Mouse (Mus musculus): Measurements from ENCODE around the gene Smu1. TPM values are rescaled to one million over a fixed set of nuclear protein-coding genes. Genes with fewer than 3 reads are reported as not detected.

Smu1 gene
- total and polyA plus RNA-seq, 3 experiments: 93.4 to 183 (median 118) TPM

GRCm38 (mm10) chr4:40781797-40782495 lies 24.2 kb upstream of the Smu1 start (continued):
- TF ChIP-seq UBTF (IDR thresholded peaks at IDR 0.05; ENCODE audit: low read depth, low read length) (no peak), NRF1 (IDR thresholded peaks at IDR 0.05; ENCODE audit: low read depth, low read length) (no peak), ELF1 (IDR thresholded peaks at IDR 0.05; ENCODE audit: low read depth, low read length) (peak; percentile 21; the same call in 1 of the 2 replicates), ZNF384 (IDR thresholded peaks at IDR 0.05; ENCODE audit: low read depth, low read length) (peak; percentile 97), MAFK (IDR thresholded peaks at IDR 0.05; ENCODE audit: insufficient replicate concordance, low read length) (peak; percentile 84), MXI1 (IDR thresholded peaks at IDR 0.05; ENCODE audit: low read depth, low read length) (peak; percentile 95), NELFE (IDR thresholded peaks at IDR 0.05; ENCODE audit: low read depth, low read length) (0 out of 2 replicates have a peak, but pooled peaks have one; percentile 35)

- no peaks in the 10 kb centered on the region for H3K36me3 ChIP-seq (replicated peaks in 1 of 2; ENCODE audit: control insufficient read depth in 1 of 2, insufficient read depth in 1 of 2, low read length in 1 of 2)
- in situ Hi-C loops (cut with MboI; ENCODE audit: low pct_ligation_motif_present, low pct_unique_long_range_greater_than_20kb, low sequenced_read_pairs): loop anchor here (5.0 kb wide), 1 partner anchor 46 kb away; no protein-coding TSS in a partner anchor
- no peaks in the 10 kb centered on the region for H3K27me3 ChIP-seq (replicated peaks)
- H3K9me3 ChIP-seq (replicated peaks; ENCODE audit: low read length): no peaks in the 10 kb centered on the region
- TF ChIP-seq GABPA (IDR thresholded peaks at IDR 0.05; ENCODE audit: insufficient replicate concordance, low read depth, low read length) (no peak), MAZ (IDR thresholded peaks at IDR 0.05; ENCODE audit: low read depth, low read length) (no peak), TBP (conservative IDR thresholded peaks at IDR 0.05; ENCODE audit: low read depth, low read length) (no peak), MAX (IDR thresholded peaks at IDR 0.05; ENCODE audit: low read length) (no peak), HCFC1 (IDR thresholded peaks at IDR 0.05; ENCODE audit: low read depth, low read length) (no peak), SIN3A (IDR thresholded peaks at IDR 0.05; ENCODE audit: low read length) (no peak), CTCF (conservative IDR thresholded peaks at IDR 0.05 in 1 of 2, IDR thresholded peaks at IDR 0.05 in 1 of 2; ENCODE audit: low read depth in 2 of 2, low read length in 2 of 2) (no peak), USF2 (conservative IDR thresholded peaks at IDR 0.05; ENCODE audit: low read depth, low read length) (no peak), UBTF (IDR thresholded peaks at IDR 0.05; ENCODE audit: low read depth, low read length) (no peak), TCF12 (IDR thresholded peaks at IDR 0.05; ENCODE audit: low read depth, low read length) (no peak), NRF1 (IDR thresholded peaks at IDR 0.05; ENCODE audit: low read depth, low read length) (no peak), ELF1 (IDR thresholded peaks at IDR 0.05; ENCODE audit: low read depth, low read length) (no peak), E2F4 (IDR thresholded peaks at IDR 0.05; ENCODE audit: insufficient replicate concordance, low read depth, low read length) (no peak), MEF2A (IDR thresholded peaks at IDR 0.05; ENCODE audit: borderline replicate concordance, low read depth, low read length) (no peak), ZNF384 (IDR thresholded peaks at IDR 0.05; ENCODE audit: low read depth, low read length) (peak; percentile 24), CHD2 (IDR thresholded peaks at IDR 0.05; ENCODE audit: low read length) (peak; percentile 78), ZMIZ1 (IDR thresholded peaks at IDR 0.05; ENCODE audit: low read depth, low read length) (no peak), MXI1 (IDR thresholded peaks at IDR 0.05; ENCODE audit: low read depth, low read length) (no peak), BHLHE40 (IDR thresholded peaks at IDR 0.05; ENCODE audit: low read depth, low read length) (no peak), MAFK (IDR thresholded peaks at IDR 0.05; ENCODE audit: insufficient replicate concordance, low read length) (no peak), CHD1 (IDR thresholded peaks at IDR 0.05; ENCODE audit: low read depth, low read length) (no peak), IRF4 (IDR thresholded peaks at IDR 0.05; ENCODE audit: low read depth, low read length) (no peak), ETS1 (conservative IDR thresholded peaks at IDR 0.05; ENCODE audit: low read depth, low read length) (0 out of 2 replicates have a peak, but pooled peaks have one; percentile 11), EP300 (IDR thresholded peaks at IDR 0.05; ENCODE audit: low read length) (no peak), KAT2A (IDR thresholded peaks at IDR 0.05; ENCODE audit: insufficient replicate concordance, low read length) (no peak)
- H3K79me2 ChIP-seq (replicated peaks; ENCODE audit: control insufficient read depth, extremely low read depth, insufficient read depth, poor library complexity, severe bottlenecking): no peaks in the 10 kb centered on the region
- dilution Hi-C loops (cut with MboI; ENCODE audit: extremely low pct_ligation_motif_present, extremely low pct_unique_long_range_greater_than_20kb, low sequenced_read_pairs): no loop called here
- peaks cover 32 to 76% of the 10 kb centered on the region in 2 experiments for H3K4me1 ChIP-seq (ENCODE audit: control insufficient read depth in 1 of 2, insufficient read depth in 2 of 2)
- peak; percentile 75 for DNase-seq (ENCODE audit: extremely low read depth)
- H3K4me2 ChIP-seq (ENCODE audit: insufficient read depth, low read depth, poor library complexity, severe bottlenecking): peak overlapping the region; percentile 93
- H3K27ac ChIP-seq (ENCODE audit: insufficient read depth, low read depth): peak overlapping the region; percentile 80
- no peak overlapping the region for H3K4me3 ChIP-seq (replicated peaks in 1 of 3; ENCODE audit: low read depth in 2 of 3, low read length in 2 of 3, poor library complexity in 1 of 3)
- H3K9ac ChIP-seq (ENCODE audit: insufficient read depth, low read depth): peak overlapping the region; percentile 24
Observed at GRCm38 (mm10) chr4:40781143-40781542, 23.4 kb upstream of the Smu1 start.
